Mouse (Mus musculus) embryo, embryonic 10 days (tissue): ENCODE measurements around the gene Atp5mpl.
"Not testable (repeated sequence)": the region's sequence is repeated elsewhere in the genome, so short reads cannot be mapped to it uniquely, and the experiment has no call there.

ENCODE experiments used
- DNase-seq: peaks from one replicate; pipeline ENCODE4 v3.0.0-alpha.2; 2015; ENCODE audit warnings: low spot score

The Atp5mpl gene

DNA sequence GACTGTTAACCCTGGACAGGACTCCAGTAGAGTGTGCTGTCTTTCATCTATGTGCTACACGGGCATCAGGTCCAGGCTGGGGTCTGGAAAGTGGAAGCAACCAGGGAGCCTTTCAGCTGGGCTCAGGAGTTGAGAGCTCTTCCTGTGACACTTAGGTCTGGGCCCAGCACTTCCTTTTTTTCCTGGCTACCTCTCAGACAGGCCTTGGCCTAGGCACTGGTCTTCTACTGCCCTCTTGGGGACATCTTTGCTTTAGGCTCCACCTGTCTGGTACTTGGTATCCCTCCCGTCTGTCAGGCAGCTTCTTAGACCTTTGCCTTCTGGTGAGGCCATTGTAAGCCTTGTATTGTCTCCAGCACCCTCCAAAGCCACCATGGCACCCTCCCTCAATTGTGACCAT lies 20.1 kb downstream of the Atp5mpl start:
- peak; percentile 71 for DNase-seq

DNA sequence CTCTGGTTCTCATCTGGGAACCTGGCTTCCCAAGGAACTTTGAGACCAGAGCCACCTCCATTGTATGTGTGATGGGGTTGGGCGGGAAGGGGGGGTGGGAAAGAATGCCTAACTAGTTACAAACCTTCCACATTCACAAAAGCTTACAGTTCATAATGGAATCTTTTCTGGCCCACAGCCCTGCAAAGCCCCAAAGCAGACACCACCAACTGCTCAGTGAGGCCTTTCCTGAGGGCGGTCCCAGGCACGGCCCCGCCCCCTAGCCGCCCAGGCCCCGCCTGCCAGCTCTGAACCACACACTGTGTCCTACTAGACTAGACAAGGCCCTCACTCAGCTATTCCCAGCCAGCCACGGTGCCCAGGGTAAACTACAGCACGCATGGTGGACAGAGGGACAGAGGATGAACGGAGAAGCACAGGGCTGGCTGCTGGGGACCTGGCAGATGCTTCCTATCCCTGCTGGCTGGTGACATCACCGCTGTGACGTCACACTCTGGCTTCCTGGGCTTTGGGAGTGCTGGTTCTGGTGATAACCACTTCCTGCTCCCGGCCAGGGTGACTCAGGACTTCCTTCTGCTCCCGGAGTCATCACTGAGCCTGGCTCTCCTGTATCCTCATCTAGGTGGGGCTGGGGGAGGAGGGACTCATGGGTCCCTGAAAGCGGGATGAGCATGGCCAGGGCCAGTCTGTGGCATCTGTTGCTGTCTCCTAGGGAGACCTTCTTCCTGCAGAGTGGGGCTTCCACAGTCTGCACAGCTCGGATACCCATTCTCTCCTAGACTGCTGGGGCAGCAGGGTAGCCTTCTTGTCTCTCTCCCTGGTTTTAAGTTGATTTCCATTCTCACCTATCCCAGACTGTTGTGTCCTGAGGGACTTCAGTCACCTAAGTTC lies 20.8 kb downstream of the Atp5mpl start:
- DNase-seq: not testable (repeated sequence)

DNA sequence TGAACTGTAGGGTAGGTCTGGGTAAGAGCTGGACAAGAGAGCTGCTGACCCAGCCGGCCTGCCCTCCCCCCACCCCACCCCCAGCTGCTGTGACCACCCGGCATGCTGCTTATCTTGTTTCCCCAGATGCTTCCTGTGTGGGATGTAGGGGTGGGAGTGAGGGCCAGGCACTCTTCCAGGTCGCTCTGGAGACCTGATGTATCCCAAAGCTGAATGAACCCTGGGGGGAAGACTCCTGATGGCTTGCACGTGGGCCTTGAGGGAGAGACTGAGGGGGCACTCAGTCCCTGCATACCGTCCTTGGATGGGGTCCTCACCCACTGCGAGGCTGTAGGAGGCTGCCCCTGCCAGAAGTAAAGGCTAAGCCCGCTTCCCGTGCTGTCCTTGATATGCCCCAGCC lies 21.7 kb downstream of the Atp5mpl start:
- peak; percentile 43 for DNase-seq

DNA sequence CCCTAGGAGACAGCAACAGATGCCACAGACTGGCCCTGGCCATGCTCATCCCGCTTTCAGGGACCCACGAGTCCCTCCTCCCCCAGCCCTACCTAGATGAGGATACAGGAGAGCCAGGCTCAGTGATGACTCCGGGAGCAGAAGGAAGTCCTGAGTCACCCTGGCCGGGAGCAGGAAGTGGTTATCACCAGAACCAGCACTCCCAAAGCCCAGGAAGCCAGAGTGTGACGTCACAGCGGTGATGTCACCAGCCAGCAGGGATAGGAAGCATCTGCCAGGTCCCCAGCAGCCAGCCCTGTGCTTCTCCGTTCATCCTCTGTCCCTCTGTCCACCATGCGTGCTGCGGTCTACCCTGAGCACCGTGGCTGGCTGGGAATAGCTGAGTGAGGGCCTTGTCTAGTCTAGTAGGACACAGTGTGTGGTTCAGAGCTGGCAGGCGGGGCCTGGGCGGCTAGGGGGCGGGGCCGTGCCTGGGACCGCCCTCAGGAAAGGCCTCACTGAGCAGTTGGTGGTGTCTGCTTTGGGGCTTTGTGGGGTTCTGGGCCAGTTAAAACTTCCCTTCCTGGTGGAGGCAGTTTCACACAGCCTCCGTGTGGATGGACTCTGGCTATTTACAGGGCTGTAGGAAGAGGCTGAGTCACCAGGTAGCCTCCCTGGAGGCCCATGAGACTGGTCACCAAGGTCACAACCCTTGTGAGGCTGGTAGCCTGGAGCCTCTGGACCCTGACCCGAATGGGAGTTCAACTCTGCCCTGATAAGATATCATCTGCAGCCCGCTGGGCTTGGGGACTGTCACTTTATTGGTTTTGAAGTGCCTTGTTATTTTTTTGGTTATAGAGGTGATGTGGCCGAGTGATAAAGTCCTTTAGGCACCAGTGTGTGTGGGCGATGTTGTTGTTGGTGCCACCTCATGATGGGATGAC lies 22.5 kb downstream of the Atp5mpl start:
- not testable (repeated sequence) for DNase-seq

DNA sequence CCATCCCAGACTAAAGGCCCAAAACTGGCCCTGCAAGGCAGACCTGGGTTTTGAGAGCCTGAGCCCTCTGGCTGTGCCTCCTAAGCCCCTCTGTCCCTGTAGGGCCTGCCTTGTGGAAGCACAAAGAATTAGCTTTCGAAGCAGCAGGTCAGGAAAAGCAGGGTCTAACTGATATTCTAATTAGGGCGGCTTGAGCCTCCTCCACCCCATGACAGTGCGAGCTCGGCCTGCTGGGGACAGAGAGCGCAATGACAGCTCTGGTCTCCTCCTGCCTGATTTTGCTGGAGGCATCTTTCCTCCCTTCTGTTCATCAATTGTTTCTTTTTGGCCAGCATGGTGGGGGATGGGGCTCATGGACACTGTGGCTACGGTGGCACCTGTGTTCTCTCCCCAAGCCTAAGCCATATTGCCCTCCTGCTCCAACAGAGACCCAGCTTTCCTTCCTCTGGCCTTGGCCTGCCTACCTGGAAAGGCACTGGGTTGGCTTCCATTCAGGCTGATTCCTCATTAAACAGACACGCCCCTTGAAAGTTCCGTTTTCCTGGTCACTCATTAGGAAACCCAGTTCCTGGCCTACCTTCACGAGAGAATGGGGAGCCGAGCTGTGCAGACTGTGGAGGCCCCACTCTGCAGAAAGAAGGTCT lies 23.2 kb downstream of the Atp5mpl start:
- no peak for DNase-seq

DNA sequence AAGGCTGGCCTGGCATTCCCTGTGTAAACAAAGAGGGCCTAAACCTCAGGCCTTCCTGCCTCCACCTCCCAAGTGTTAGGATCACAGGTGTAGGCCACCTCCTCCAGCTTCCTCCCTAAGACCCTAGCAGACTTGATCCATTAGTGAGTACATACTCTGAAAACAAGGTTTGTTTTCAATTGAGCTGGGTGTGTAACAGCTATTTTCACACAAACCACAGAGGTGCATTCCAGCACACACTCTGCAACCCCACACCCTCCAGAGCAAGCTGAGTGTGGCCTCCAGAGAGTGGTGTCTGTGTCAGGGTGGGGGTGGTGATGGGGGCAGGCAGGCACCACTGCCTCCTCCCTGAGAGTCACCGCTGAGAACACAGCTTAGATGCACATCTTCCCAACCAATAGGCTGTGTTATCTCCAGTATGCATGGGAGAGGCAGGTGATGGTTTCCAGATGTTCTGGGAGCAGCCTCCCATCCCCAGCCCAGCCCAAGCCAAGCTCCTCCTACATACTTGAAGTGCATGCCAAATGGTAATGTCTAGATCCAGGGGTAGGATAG lies 28.1 kb downstream of the Atp5mpl start:
- peak; percentile 75 for DNase-seq

DNA sequence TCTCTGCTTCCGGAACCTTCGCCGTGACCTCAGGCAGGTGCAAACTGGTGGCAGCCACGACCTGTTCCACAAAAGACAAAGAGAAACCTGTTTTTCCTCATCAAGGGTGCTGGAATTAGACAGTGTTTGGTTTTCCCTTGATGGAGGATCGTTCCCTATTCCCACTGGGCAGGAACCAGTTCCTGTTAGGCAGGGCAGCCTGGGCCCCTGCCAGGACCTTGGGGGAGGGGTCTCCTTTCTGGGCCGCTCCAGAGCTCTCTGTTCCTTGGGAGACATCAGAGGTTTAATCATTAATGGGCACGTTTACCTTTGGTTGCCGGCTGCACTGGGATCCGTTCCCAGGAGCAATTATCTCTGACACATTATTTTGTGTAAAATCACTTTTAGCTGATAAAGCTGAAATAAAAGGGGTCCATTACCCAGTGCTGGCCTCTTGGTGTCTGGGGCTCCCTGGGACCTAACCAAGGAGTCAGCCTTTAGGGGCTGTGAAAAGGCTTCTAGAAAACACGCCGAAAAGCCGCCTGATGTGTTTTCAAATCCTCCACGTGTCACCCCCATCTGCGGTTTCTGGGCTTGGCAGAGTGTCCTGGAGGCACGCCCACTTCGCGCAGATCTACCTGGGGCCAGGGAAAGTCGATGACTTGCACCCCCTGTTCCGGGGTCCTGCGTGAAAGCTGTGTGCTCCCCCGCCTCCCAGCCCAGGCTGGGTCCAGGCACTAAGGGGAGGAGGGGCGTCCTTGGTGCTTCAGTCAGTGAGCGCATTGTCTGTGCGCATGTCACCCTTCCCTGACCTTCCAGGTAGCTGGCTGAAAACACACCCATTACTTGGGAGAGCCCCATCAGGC lies 29.8 kb downstream of the Atp5mpl start:
- no peak for DNase-seq

DNA sequence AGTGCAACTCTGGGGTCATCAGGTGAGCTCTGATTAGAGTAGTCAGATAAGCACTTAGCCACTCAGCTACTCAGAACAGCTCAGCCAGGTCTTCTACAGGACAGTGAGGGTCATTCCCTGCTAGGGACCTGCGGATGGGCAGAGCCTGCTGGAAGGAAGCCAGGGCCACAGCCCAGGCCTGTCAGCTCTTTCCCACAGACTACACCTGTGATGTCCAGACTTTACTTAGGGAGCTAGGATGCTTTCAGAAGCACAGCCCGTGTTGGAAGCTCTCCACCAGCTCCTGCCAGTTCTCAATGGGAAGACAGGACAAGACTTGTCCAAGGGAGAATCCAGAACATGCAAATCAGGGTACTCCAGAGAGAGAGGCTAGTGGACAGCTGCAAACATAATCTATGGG lies 32.8 kb downstream of the Atp5mpl start:
- no peak for DNase-seq

DNA sequence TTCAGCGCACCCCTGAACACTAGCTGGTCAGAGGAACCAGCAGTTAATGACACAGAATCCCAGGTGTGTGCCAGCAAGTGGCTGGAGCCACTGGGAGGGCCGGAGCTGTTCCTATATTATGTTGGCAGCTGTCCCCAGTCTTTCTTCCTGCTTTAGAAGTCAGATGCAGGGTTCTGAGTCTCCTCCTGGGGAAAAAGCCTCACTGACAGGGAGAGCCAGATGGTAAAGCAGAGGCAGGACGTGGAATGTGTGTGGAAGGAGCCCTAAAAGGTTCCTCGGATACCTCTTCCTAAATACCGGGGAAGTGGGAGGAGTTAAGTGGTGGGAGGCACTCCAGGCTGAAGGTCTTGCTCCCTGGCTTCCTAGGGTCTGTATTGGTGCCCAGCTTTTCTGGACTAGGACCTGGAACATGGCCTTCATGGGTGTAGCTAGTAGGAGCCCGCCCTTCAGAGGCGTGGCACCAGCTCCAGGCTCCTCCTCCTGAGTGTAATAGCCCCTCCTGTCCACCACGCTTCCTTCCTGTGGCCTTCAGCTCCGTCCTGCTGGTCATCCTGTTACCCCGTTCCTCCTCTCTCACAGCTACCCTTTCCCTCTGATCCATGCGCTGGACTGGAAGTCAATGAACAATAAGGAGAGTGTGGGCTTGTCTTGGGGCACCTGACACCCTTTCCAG lies 33.6 kb downstream of the Atp5mpl start:
- peak; percentile 36 for DNase-seq

DNA sequence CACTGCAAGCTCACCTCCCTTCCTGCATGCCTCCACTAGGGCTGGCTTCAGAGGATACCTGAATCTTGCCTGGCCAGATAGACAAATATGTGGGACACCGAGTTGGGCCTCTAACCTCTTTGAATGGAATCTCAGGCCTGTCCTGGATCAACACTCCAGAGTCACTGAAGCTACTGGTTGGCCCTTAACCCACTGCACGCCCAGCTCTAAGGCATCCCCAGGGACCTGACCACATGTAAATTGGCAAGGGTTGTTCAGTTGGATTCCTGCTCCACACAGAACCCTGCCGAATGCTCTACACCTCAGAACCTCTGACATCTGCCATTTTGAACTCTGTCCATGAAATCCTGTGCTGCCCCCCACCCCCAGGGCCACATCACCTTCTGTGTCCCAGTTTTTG lies 34.3 kb downstream of the Atp5mpl start:
- no peak for DNase-seq

DNA sequence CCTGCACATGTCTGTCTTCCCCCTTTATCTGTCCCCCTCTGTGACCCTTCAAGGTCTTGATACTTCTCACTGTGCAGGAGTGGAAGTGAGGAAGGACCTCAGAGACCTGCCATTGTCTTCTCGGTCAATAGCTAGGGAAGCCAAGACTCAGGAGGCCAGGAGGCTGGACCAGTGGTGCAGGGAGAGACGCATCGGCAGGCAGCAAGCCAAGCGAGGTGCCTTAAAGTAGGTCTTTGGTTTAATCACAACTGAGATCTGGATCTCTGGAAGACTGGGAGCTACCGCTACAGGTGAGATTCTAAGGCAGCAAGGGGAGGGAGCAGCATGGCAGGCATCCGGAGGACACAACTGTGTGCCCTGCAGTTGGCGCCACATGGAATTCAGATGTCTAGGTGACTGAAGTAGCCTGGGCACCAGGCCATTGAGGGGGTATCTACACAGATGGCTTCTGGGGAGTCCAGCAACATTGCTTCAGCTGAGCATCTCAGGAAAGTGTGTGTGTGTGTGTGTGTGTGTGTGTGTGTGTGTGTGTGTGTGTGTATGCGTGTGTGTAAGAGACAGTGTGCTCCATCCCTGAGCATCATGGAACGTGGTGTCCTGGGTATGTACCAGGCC lies 35.3 kb downstream of the Atp5mpl start:
- no peak for DNase-seq

DNA sequence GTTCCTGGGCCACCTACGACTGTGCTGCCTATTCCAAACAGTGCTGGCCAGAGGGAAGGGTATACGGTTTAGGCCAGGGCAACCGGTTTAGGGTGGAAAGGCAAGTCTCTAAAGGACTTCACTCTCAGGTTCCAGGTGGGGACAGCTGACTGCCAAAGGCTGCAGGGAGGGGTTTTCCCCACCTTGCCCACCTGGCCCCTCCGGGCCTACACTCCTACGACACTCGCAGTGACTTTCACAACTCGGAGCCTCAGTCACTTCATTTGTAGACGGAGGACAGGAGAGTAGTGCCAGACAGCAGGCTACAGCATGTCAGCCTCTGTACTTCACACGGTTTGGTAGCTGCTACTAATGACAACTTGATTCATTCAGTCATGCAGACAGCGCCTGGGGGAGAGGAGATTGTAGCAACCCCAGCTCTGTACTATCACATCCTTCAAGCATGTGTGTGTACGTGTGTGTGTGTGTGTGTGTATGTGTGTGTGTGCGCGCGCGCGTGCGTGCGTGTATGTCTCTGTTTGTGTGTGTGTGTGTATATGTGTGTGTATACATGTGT lies 38.3 kb downstream of the Atp5mpl start:
- DNase-seq: no peak

DNA sequence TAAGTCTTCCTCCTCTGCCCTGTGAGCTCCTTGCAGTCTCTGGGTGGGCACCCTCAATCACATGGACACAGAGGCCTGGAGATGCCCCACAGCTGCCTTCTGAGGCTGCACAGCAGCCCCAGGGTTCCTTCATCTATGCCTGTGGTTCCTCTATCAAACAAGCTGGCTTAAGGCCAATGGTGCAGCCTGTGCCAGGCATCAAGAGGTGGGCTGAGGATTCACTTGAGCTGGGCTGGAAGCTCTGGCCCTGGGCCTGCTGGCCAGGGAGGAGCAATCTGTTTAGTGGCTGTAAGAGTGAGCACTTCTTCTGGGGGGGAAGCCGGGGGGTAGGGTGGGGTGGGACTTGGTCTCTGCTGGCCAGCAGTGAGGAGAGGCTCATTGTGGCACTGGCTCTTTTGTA lies 39.4 kb downstream of the Atp5mpl start:
- DNase-seq: no peak

DNA sequence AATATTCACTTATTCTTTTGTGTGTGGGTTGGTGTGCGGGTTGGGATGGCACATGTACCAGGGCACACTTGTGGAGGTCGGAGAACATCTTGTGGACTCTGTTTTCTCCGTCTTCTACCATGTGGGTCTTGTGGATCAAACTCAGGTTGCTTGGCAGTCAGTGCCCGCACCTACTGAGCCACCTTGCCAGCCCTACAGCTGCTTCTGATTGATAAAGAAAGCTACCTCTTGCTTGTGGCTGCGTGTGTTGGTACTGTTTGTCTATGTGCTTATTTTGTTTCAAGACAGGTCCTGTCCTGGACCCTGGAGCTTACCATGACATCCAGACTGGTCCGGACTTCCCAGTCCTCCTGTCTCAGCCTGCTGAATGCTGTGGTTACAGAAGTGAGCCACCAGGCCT lies 43.7 kb downstream of the Atp5mpl start:
- no peak for DNase-seq

DNA sequence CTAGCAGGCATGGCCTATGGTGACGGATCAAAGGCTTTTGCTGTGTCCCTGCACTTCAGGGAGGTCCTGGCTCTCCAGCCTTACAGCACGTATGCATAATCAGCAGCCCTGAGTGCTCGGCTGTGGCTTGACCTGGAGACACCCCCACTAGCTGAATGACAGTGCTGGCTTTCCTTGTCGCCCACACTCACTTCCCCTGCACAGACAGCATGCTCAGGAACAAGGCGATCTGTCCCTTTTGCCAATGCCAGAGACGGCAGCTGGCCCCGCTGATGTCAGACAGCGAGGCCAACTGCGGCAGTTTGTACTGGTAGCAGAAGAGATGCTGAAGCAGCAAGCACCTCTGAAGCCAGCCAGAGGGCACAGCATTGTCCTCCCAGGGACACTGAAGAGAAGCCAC lies 46.7 kb downstream of the Atp5mpl start:
- no peak for DNase-seq

DNA sequence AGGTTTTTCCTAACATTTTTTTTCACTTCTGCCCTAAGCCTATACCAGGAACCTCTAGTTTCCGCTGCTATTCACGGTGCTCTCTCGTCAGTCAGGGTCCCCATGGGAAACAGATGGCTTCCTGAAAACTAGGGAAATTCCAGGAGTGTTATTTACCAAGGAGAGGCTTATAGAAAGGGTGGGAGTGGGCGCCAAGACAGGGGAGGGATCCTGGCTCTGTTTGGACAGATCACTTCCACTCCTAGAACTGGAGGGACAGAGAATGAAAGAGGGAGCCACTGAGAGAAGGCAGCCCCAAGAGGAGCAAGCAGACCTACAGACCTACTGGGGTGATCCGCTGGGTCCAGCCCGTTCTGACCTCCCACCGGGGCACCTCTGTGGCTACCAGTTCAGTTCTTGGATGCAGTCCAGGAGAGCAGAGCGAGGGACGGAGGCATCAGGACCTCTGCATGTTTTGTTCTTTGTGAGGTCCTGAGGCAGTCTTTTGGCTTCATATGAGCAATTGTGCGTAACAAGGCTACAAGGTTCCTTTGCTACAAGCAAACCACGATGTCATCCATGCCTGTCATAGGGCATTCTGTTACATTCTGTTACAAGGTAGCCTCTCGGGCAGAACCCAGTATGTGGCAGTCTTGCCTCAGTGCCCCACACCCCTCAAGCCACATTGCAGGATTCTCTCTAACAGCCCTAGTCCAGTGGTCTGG lies 50.1 kb downstream of the Atp5mpl start:
- DNase-seq: no peak

DNA sequence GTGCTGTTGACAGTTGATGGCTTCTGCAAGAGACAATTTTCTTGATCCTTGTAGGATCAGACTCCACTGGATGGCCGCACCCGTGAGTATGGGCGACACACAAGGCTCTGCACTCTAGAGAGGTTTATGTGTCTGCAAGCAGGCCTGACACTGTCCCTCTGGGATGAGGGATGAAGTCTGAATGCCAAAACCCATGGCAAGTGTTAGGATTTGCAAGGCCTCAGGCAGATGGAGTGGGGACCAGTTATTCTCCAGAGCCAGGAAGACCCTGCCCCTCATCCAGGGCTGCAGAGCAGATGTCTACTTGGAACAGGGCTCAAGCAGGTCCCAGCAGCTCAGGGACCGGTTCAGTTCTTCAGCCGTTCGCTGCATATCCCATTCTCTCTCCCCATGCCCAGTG lies 51.0 kb downstream of the Atp5mpl start:
- no peak for DNase-seq

DNA sequence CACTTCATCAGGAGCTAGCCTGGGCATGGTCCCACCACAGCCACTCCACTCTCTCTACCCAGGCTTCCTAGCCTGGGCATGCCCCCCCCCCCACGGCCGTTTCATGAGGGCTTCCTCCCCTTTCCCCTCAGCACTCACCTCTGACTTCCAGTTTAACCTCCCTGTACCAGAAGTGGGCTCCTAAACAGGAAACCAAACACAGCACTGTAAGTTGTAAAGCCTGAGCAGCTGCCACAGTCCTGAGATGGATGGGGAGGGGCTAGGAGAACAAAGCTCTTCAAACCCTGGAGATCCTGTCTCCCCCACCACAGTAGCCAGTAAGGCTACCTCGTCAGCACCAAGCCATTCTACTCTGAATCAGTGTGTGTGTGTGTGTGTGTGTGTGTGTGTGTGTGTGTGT lies 52.7 kb downstream of the Atp5mpl start:
- DNase-seq: no peak

DNA sequence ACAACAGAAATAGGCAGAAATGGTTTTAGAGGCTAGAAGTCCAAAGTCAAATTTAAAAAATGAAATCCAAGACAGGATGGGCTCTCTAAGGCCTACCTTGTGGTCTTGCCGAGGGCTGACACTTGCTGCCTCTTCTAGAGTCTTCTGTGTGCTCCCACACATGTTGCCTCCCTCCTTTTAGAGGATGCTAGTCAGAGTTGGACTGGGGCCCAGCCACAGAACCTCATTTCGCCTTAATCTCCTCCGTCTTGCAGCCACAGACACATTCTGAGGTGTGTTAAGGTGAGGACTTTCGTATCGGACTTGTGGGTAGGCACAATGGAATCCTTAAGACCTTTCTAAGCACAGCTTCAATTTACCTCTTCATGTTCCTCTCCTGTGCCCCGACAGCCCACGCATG lies 54.0 kb downstream of the Atp5mpl start:
- DNase-seq: no peak
